Mouse (Mus musculus) bone marrow, adult 2 months (tissue): Measurements from ENCODE around the gene Usp49. TPM values are rescaled to one million over a fixed set of nuclear protein-coding genes. Genes with fewer than 3 reads are reported as not detected.

Experiments
- H3K27ac ChIP-seq: fragments of 200-500 bp; 2 replicates; pipeline ENCODE4 v1.5.1; 2012; ENCODE audit warnings: low read depth, mild to moderate bottlenecking, control low read depth, inconsistent platforms, low read length; ENCODE audit not compliant: control insufficient read depth, poor library complexity, insufficient read depth
- H3K4me1 ChIP-seq: fragments of 200-500 bp; 2 replicates; pipeline ENCODE4 v1.6.1; 2011; ENCODE audit warnings: low read length; ENCODE audit not compliant: control insufficient read depth, insufficient read depth
- H3K4me3 ChIP-seq: fragments of 200-500 bp; replicated peaks from 2 replicates; pipeline ENCODE3; 2011; ENCODE audit warnings: mild to moderate bottlenecking, low read depth, low read length, control low read depth; ENCODE audit not compliant: control insufficient read depth
- CTCF ChIP-seq: fragments of 200-500 bp; IDR thresholded peaks from 2 replicates; pipeline ENCODE4 v1.5.1; 2011; ENCODE audit warnings: low read length, control low read depth; ENCODE audit not compliant: control insufficient read depth, insufficient read depth
- POLR2A ChIP-seq: fragments of 200-500 bp; IDR thresholded peaks from 2 replicates; pipeline ENCODE4 v1.6.1; 2011; ENCODE audit warnings: low read depth, mild to moderate bottlenecking, control low read depth, low read length, borderline replicate concordance; ENCODE audit not compliant: control insufficient read depth
- WGBS: fragments of 180-500 bp; shearing (Covaris S2); methylation state at CpG from one replicate; pipeline ENCODE4 v1.1.7; 2018; 5-methylcytosine and 5-hydroxymethylcytosine counted together
- polyA plus RNA-seq: library from polyadenylated mRNA; stranded (reverse); fragments of >200 nt; gene quantifications from 2 replicates; pipeline ENCODE4 v1.2.4, GENCODE M21; 2011; ENCODE audit warnings: low replicate concordance; ENCODE audit not compliant: missing spikeins, insufficient read depth, insufficient read length

Gene Usp49
- polyA plus RNA-seq, 1 experiment: 9.3 TPM

- Histone ChIP-seq H3K4me3 (no peak overlapping the region), H3K4me1 (no peaks in the 10 kb centered on the region), H3K27ac (no peak overlapping the region)
- WGBS: 75% methylated on average over 9 of the region's 9 CpGs
- TF ChIP-seq POLR2A (peak; percentile 16; the same call in 1 of the 2 replicates), CTCF (no peak)
These were observed 71.3 kb downstream of the Usp49 start for GRCm38 (mm10) chr17:47701793-47702192.

GRCm38 (mm10) chr17:47702548-47703345, 72.3 kb downstream of the Usp49 start:
- Histone ChIP-seq H3K27ac (no peak overlapping the region), H3K4me3 (no peak overlapping the region), H3K4me1 (no peaks in the 10 kb centered on the region)
- WGBS: 81% methylated on average over 28 of the region's 28 CpGs
- no peak for TF ChIP-seq CTCF
- no peak for TF ChIP-seq POLR2A

GRCm38 (mm10) chr17:47703556-47703955, 73.1 kb downstream of the Usp49 start:
- Histone ChIP-seq H3K4me1 (no peaks in the 10 kb centered on the region), H3K27ac (no peak overlapping the region), H3K4me3 (no peak overlapping the region)
- TF ChIP-seq CTCF (no peak), POLR2A (no peak)
- 76% methylated on average over 20 of the region's 20 CpGs for WGBS

- H3K4me3 ChIP-seq: no peak overlapping the region
- 69% methylated on average over 4 of the region's 4 CpGs for WGBS
- H3K4me1 ChIP-seq: no peaks in the 10 kb centered on the region
- TF ChIP-seq CTCF: no peak
- H3K27ac ChIP-seq: no peak overlapping the region
These were observed 74.2 kb downstream of the Usp49 start for GRCm38 (mm10) chr17:47704692-47705091.

- Histone ChIP-seq H3K27ac (no peak overlapping the region), H3K4me1 (no peaks in the 10 kb centered on the region), H3K4me3 (no peak overlapping the region)
- TF ChIP-seq CTCF: no peak
- TF ChIP-seq POLR2A: no peak
- WGBS: 81% methylated on average over 1 of the region's 1 CpGs
These were observed 75.7 kb downstream of the Usp49 start for GRCm38 (mm10) chr17:47706196-47706595.

GRCm38 (mm10) chr17:47707961-47708360, 77.5 kb downstream of the Usp49 start:
- TF ChIP-seq CTCF (no peak), POLR2A (no peak)
- Histone ChIP-seq H3K4me3 (no peak overlapping the region), H3K27ac (no peak overlapping the region), H3K4me1 (no peaks in the 10 kb centered on the region)
- WGBS: 79% methylated on average over 3 of the region's 3 CpGs

GRCm38 (mm10) chr17:47708972-47709371, 78.5 kb downstream of the Usp49 start:
- Histone ChIP-seq H3K27ac (no peak overlapping the region), H3K4me3 (no peak overlapping the region), H3K4me1 (no peaks in the 10 kb centered on the region)
- 80% methylated on average over 4 of the region's 4 CpGs for WGBS
- TF ChIP-seq POLR2A (no peak), CTCF (no peak)

GRCm38 (mm10) chr17:47710036-47710435, 79.5 kb downstream of the Usp49 start:
- WGBS: 47% methylated on average over 3 of the region's 3 CpGs
- Histone ChIP-seq H3K27ac (no peak overlapping the region), H3K4me1 (no peaks in the 10 kb centered on the region), H3K4me3 (no peak overlapping the region)
- TF ChIP-seq CTCF (no peak), POLR2A (no peak)

GRCm38 (mm10) chr17:47711883-47712282, 81.4 kb downstream of the Usp49 start:
- Histone ChIP-seq H3K27ac (no peak overlapping the region), H3K4me3 (no peak overlapping the region), H3K4me1 (no peaks in the 10 kb centered on the region)
- 79% methylated on average over 6 of the region's 6 CpGs for WGBS
- TF ChIP-seq CTCF (no peak), POLR2A (no peak)
